Mouse (Mus musculus): Measurements from ENCODE around the gene Gm49354. TPM values are rescaled to one million over a fixed set of nuclear protein-coding genes. Genes with fewer than 3 reads are reported as not detected.
A peak's percentile ranks its signal among the peaks of the same experiment; 100 is the strongest.
"Not testable (repeated sequence)": the region's sequence is repeated elsewhere in the genome, so short reads cannot be mapped to it uniquely, and the experiment has no call there.

Gm49354 gene
- total RNA-seq, 2 experiments from 2014 or later = not detected

DNA sequence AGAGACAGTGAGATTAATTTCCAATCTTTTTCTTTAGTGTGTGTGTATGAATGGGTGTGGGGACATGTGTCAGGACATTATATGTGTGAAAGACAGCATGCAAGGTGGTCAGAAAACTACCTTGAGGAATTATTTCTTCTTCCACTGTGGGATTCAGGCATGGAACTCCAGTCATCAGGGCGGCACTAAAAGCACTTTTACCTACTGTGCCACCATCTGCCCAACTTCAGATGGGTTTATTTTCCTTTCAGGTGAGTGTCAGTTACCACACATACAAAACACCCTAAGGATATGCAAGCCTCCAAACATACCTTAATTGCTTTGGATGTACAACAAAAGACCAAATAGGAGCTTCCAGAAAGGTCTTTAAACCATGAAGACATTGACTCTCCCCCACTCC lies 12.7 kb upstream of the Gm49354 start:
- Histone ChIP-seq H3K4me3 (no peak overlapping the region), H3K27ac (no peak overlapping the region)
- DNase-seq (ENCODE audit: low spot score in 2 of 2) = no peak
- TF ChIP-seq CTCF (conservative IDR thresholded peaks at IDR 0.05) = no peak

DNA sequence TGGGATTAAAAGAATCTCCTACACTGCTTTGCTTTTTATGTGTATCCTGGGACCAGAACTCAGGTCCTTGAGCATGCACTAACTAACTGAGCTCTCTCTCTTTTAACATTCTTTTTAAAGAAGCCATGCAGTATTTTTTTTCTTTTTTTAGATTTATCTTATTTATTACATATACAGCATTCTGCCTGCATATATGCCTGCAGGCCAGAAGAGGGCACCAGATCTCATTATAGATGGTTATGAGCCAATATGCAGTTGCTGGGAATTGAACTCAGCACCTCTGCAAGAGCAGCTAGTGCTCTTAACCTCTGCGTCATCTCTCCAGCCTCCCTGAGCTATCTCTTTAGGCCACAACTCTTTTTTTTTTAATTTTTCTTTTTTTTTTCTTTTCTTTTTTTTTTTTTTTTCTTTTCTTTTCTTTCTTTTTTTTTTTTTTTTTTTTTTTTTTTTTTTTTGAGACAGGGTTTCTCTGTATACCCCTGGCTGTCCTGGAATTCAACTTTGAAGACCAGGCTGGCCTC lies 2.2 kb downstream of the Gm49354 start:
- peak; percentile 65 for TF ChIP-seq CTCF (conservative IDR thresholded peaks at IDR 0.05)
- not testable (repeated sequence) for H3K4me3 ChIP-seq; DNase-seq (ENCODE audit: low spot score in 2 of 2); H3K27ac ChIP-seq

DNA sequence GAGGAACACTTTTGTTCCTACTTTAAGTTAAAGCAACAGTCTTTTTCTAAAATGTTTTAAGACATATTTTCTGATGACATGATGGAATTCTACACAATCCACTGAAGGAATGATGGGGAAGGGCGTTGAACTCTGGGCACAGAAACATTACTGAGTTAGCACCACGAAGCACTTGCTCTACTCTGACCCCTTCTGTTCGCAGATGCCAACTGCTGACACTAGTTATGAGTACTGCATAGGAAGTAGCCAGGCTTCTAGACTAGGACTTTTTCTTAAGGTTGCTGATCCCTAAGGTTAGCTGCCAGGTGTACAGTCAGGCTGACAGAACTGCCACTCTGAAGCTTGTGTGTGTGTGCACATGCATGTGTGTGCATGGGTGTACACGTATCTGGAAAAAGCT lies 2.8 kb downstream of the Gm49354 start:
- DNase-seq (ENCODE audit: low spot score in 2 of 2) = no peak
- no peak overlapping the region for H3K4me3 ChIP-seq
- peak; percentile 38 for TF ChIP-seq CTCF (conservative IDR thresholded peaks at IDR 0.05)
- no peak overlapping the region for H3K27ac ChIP-seq

DNA sequence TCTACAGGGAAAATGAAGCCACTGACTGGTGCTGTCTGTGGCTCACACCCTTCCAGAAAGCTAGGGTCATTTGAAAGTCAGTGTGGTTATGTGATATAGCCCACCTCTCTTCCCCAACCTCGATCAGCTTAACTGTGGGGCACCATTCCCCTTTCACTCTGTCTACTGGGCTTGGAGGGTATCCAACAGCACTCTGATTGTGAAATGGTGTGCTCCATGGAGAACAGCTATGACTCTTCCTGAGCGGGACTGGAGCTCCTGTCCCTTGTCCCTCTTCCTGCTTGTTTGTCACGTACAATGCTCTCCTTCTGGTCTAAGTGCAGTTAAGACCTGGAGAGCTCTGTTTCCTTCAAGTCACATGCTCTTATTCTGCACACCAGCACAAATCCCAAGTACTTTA lies 6.9 kb downstream of the Gm49354 start:
- TF ChIP-seq CTCF (conservative IDR thresholded peaks at IDR 0.05) = no peak
- DNase-seq (ENCODE audit: low spot score in 2 of 2) = no peak
- no peak overlapping the region for H3K27ac ChIP-seq
- no peak overlapping the region for H3K4me3 ChIP-seq

DNA sequence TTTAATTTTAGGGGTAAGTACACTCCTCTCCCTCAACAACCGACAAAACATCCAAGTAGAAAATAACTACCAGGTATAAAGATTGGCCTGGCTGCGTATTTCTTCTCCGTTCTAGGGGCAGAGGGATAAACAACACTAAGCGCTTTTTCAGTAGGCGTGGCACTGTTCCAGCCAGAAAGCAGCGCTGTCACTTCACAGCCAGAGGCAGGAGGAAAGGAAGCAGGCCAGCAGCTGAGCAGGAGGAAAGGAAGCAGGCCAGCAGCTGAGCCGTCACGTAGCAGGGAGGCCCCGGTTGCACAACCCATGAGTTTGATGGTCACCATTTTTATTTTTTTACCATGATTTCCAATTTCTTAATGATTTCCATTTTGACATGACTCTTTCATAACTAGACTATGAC lies 10.8 kb downstream of the Gm49354 start:
- Histone ChIP-seq H3K27ac (peak overlapping the region; percentile 100), H3K4me3 (peak overlapping the region; percentile 95)
- peak; percentile 42 to 47 for DNase-seq (ENCODE audit: low spot score in 2 of 2)
- no peak for TF ChIP-seq CTCF (conservative IDR thresholded peaks at IDR 0.05)

DNA sequence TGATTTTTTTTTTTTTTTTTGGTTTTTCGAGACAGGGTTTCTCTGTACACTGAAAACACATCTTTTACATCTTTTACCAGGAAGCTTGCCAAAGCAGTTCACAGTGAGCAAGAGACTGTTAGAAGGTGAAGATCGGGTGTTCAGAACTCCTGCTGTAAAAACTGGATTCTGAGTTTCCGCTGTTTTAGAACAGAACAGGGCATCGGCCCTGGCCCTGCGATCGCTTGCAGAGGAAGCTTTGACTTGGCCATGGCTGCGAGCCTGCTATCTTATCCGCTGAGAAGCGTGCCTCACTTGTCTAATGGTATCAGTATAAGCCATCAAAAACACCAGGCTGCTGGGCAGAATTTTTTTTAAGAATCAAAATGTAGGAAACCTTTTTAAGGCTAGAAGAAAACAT lies 11.2 kb downstream of the Gm49354 start:
- Histone ChIP-seq H3K4me3 (peak overlapping the region; percentile 95), H3K27ac (peak overlapping the region; percentile 100)
- no peak for DNase-seq (ENCODE audit: low spot score in 2 of 2)
- TF ChIP-seq CTCF (conservative IDR thresholded peaks at IDR 0.05) = no peak

DNA sequence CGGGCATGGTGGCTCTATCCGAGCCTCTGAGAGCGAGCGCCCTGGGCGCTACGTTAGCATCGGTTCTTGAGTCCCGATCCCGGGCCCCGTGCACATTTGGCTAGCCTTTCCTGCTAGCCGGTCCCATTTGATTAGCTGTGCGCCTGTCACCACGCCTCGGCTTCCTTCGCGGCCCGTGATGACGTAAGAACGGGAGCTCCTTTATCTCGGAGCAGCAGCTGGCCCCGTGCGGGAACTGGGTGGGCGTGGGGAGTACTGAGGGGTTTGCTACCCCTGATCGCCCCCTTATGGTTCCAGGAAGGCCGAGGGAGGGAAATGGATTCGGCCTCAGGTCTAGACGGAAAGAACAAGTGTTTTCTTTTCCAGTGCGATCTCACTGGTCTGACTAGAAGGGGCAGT lies 11.9 kb downstream of the Gm49354 start:
- peak overlapping the region; percentile 100 for H3K27ac ChIP-seq
- DNase-seq (ENCODE audit: low spot score in 2 of 2) = peak; percentile 80 to 89
- peak; percentile 54 for TF ChIP-seq CTCF (conservative IDR thresholded peaks at IDR 0.05)
- H3K4me3 ChIP-seq = peak overlapping the region; percentile 95

DNA sequence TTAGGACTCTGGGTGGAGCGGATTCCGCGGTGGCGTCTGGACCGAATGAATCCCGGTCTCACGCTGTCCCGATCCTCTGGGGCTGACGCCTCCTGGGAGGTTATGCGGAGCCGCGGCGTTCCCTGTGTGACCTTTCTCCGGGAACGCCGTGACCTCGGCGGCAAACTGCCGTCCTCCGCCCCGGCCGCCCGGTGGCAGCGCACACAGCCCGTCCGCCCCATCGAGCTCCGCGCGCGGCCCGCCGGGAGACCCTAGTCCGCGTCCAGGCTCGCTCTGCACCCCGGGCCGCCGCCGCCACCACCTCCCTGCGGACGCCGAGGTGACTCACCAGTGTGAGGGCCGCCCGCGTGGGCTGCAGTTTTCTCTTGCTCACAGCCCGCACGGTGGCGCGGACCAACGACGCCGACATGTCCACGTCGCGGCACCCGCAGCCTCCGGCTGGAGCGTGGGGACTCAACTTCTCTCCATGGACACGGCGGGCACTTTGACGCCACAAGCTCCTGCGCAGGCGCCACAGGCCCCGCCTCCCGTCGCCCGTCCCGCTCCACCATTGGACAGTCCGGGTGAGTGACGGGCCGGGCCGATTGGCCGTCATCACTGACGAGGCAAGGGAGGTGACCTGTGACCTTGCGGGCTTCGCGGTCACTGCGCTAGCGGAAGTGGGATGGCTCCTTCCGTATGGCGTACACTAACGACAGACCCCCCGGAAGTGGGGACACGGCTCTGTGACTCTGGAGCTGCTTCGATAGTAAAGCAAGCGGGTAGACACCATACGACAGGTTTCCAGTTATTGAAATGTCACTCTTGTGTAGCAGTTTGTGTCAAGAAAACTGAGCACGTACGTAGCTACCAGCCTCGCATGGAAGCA lies 12.5 kb downstream of the Gm49354 start, which contains the start of gene Isca1:
Gene Isca1 (minus strand): TSS at position 515 of the 868 bp plus-strand sequence.
- peak within 1 kb of the TSS; percentile 95 for H3K4me3 ChIP-seq
- peak; percentile 18 for TF ChIP-seq CTCF (conservative IDR thresholded peaks at IDR 0.05)
- peak within 1 kb of the TSS; percentile 100 for H3K27ac ChIP-seq
- peak; percentile 99 to 100 for DNase-seq (ENCODE audit: low spot score in 2 of 2)

DNA sequence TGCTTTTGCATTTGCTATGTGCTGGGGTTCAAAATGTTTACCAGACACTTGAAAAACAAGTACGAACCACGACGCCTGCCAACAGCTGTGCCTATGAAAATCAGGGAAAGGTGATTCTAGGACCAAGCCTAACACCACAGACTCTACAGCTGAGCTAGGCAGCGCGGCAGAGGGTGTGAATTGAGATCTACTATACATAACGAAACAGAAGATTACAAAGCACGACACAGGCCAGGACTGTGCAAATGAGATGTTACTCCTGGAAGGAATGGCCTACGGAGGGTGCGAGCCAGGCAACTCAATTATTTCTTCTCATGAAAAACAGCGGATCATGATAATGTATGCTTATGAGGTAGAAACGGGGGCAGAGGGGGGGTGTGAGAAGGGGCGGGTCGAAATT lies 13.5 kb downstream of the Gm49354 start:
- no peak for DNase-seq (ENCODE audit: low spot score in 2 of 2)
- no peak for TF ChIP-seq CTCF (conservative IDR thresholded peaks at IDR 0.05)
- peak overlapping the region; percentile 95 for H3K4me3 ChIP-seq
- H3K27ac ChIP-seq = peak overlapping the region; percentile 100; the same call in 1 of the 2 replicates

DNA sequence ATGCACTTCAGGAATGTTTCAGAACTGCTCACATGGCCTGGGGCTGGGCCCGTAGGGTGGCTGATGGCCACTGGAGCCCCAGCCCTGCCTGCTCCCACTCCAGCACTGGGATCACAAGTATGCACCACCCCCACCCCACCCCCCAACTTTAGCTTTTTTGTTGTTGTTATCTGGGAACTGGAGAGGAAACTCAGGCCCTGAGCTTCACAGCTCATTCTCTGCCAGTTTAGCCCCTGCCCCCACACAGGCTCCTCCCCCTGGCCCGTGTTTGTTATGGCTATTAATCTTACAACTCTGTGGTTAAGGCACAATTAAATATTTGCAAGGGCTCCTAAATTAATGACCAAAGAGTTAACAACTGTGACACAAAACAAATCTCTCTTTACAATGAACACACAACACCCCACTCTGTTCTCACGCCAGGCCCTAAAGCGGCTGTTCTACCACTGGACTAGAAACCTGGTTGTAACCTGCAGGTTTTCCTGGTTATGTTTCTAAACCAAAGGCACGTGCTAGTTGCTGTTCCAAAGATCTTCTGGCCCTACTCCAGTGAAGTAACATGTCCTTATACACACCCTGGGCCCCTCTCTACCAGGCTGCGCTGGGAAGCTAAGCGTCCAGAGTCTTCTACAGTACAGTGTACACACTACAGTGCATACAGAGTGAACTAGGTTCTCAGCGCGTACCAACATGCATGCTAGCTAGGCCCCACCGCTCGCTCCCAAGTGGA lies 15.1 kb downstream of the Gm49354 start:
- DNase-seq (ENCODE audit: low spot score in 2 of 2) = no peak
- Histone ChIP-seq H3K27ac (no peak overlapping the region), H3K4me3 (no peak overlapping the region; the same call in 1 of the 2 replicates)
- TF ChIP-seq CTCF (conservative IDR thresholded peaks at IDR 0.05) = no peak

DNA sequence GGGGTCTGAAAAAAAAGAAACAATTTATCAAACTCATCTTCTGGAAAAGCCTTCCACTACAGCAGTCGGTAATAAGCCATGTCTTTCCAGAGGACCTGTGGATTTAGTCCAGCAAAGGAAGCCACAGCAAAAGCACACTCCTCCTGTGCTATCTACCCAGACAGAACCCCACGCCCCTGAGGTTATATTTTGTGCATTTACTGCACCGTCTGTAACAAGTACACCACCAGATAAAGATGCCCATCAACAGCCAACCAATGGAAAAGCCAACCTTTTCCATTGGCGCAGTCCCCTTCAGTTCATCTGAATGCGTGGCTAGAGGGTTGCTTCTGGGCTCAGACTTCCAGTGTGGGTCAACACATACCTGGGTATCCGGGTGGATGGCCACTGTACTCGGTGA lies 19.3 kb downstream of the Gm49354 start:
- Histone ChIP-seq H3K27ac (no peak overlapping the region), H3K4me3 (no peak overlapping the region)
- DNase-seq (ENCODE audit: low spot score in 2 of 2) = no peak
- no peak for TF ChIP-seq CTCF (conservative IDR thresholded peaks at IDR 0.05)

DNA sequence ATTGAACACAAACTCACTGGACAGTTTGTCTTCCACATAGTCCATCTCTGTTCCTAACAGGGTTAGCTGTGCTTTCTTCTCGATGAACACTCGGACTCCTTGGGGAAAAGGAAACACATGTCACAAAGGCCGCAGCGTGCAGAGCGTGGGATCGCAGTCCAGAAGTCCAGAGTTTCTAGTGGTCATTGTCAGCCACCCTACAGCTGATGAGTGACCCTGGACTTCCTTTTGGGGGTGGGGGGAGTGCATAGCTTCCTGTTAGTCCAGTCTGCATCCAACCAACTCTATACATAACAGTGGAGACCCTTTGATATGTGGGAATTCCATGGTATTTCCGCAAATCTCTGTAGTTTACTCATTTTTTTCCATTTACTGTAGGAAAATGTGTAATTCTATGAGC lies 25.1 kb downstream of the Gm49354 start:
- H3K4me3 ChIP-seq = no peak overlapping the region
- no peak for DNase-seq (ENCODE audit: low spot score in 2 of 2)
- no peak for TF ChIP-seq CTCF (conservative IDR thresholded peaks at IDR 0.05)

DNA sequence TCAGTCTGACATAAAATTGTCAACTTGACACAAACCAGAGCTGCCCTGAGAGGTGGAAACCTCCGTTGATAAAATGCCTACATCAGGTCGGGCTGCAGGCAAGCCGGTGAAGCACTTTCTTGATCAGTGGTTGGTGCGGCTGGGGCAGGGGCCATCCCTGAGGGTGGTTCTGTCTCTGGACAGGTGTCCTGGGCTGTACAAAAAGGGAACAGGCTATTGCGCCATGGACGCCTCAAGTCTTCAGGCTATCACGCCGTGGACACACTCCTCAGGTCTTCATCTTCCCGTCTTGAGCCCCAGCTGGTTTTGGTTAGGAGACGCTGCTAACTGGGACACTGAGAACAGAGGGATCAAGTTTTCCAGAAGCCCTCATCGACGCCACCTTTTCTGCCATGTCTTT lies 31.7 kb downstream of the Gm49354 start:
- Histone ChIP-seq H3K4me3 (no peak overlapping the region), H3K27ac (no peak overlapping the region)
- no peak for TF ChIP-seq CTCF (conservative IDR thresholded peaks at IDR 0.05)
- DNase-seq (ENCODE audit: low spot score in 2 of 2) = no peak

More for the DNA sequence above, 25.1 kb downstream of the Gm49354 start:
- H3K27ac ChIP-seq = no peak overlapping the region

Data from layer of hippocampus, adult 2 months (tissue).